Mouse (Mus musculus): ENCODE data around the gene Tmem167b.

Tmem167b gene

GRCm38 (mm10) chr3:108542299-108542698 lies 20.0 kb downstream of the Tmem167b start:
- CTCF ChIA-PET = no interaction called here

- CTCF ChIA-PET = no interaction called here
Observed at GRCm38 (mm10) chr3:108537303-108537702, 25.0 kb downstream of the Tmem167b start.

GRCm38 (mm10) chr3:108536517-108537260 lies 25.6 kb downstream of the Tmem167b start, which contains the start of gene 5330417C22Rik:
Gene 5330417C22Rik, minus strand, starts transcription at chr3:108536536.
- CTCF ChIA-PET = no interaction called here

GRCm38 (mm10) chr3:108535896-108536516 lies 26.3 kb downstream of the Tmem167b start:
- CTCF ChIA-PET = interaction anchor here (0.6 kb wide), 1 partner anchor 265 kb away, joined by 3 read pairs; no protein-coding TSS in a partner anchor

GRCm38 (mm10) chr3:108533951-108534350 lies 28.3 kb downstream of the Tmem167b start, which contains the start of gene 1700013F07Rik:
Gene 1700013F07Rik, plus strand, starts transcription at chr3:108534150.
- CTCF ChIA-PET = no interaction called here

- CTCF ChIA-PET = no interaction called here
Observed at GRCm38 (mm10) chr3:108533114-108533885, 29.0 kb downstream of the Tmem167b start.

GRCm38 (mm10) chr3:108528489-108528888 lies 33.8 kb downstream of the Tmem167b start:
- CTCF ChIA-PET = no interaction called here

- CTCF ChIA-PET = no interaction called here
Observed at GRCm38 (mm10) chr3:108523415-108523814, 38.9 kb downstream of the Tmem167b start.

GRCm38 (mm10) chr3:108518276-108518675 lies 44.0 kb downstream of the Tmem167b start:
- CTCF ChIA-PET = no interaction called here

- CTCF ChIA-PET = no interaction called here
Observed at GRCm38 (mm10) chr3:108513465-108513864, 48.8 kb downstream of the Tmem167b start.

GRCm38 (mm10) chr3:108510716-108511483 lies 51.4 kb downstream of the Tmem167b start:
- CTCF ChIA-PET = no interaction called here

GRCm38 (mm10) chr3:108510156-108510555 lies 52.1 kb downstream of the Tmem167b start:
- CTCF ChIA-PET = no interaction called here

GRCm38 (mm10) chr3:108508745-108509474 lies 53.4 kb downstream of the Tmem167b start:
- CTCF ChIA-PET = no interaction called here

Measured in spleen, embryonic (tissue).